Mouse (Mus musculus): Measurements from ENCODE around the gene Nbas. TPM values are rescaled to one million over a fixed set of nuclear protein-coding genes. Genes with fewer than 3 reads are reported as not detected.

Gene Nbas
- polyA plus RNA-seq, 1 experiment from 2014 or later = 7.0 TPM

Other genes starting within 250 kb of the Nbas start
- 83.0 and 91.9 TPM in 2 replicates for gene Ddx1, start 19.9 kb upstream of the Nbas start, polyA plus RNA-seq (2015; fragmentation: Nextera tagmentation; extraction: Ambion mirVana)